Mouse (Mus musculus): ENCODE measurements at regions not wholly inside any gene's neighbourhood (a gene's known extent, or its start where the extent isn't known, plus 50 kb on each side); places are given as distances from the start of the nearest gene placed in this dataset.

- no peak for TF ChIP-seq POLR2A (IDR thresholded peaks at IDR 0.05; ENCODE audit: borderline replicate concordance, insufficient read depth, low read length)
- no peak for TF ChIP-seq CTCF (IDR thresholded peaks at IDR 0.05; ENCODE audit: borderline replicate concordance, insufficient read depth, low read depth, low read length)
Observed at GRCm38 (mm10) chr12:25252776-25253510, 156.0 kb upstream of the Id2 start.
